Mouse (Mus musculus) frontal cortex, postnatal 25 days (tissue): ENCODE results near the gene Srsf9.
A peak's percentile ranks its signal among the peaks of the same experiment; 100 is the strongest.
"Not testable (repeated sequence)": the region's sequence is repeated elsewhere in the genome, so short reads cannot be mapped to it uniquely, and the experiment has no call there.

Experiments
- DNase-seq, 2 experiments: peaks; one replicate each; pipeline ENCODE4 v3.0.0; 2022; ENCODE audit warnings: low spot score in 2 of 2

Gene Srsf9

DNA sequence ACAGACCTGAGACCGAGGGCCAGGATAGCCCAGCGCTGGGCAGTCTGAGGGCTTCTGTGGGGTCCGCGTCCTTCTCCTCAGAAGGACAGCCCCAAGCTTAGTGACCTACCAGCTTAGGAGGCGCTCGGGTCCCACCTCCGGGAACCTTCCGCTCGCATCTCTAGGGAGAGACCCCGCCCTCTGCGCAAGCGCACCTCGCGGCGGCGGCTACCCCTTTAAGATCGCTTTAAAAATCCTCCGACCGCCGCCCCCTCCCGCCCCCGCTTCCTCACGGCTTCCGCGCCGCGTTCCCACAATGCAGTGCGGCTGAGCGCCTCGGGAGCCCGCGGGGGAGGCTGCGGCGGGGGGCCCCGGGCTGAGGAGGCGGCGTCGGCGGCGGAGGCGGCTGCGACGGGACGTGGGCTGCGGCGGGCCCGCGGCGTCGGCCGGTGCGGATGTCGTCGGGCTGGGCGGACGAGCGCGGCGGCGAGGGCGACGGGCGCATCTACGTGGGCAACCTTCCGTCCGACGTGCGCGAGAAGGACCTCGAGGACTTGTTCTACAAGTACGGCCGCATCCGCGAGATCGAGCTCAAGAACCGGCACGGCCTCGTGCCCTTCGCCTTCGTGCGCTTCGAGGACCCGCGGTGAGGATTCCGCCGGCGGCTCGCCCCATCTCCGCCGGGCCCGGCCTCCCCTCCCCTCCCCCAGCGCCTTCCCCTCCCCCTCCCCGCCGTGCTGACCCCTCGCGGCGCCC, at the start of gene Srsf9:
Srsf9 (plus strand) TSS at position 303 of the 735 bp plus-strand sequence.
- peak; percentile 86 to 90 for DNase-seq

DNA sequence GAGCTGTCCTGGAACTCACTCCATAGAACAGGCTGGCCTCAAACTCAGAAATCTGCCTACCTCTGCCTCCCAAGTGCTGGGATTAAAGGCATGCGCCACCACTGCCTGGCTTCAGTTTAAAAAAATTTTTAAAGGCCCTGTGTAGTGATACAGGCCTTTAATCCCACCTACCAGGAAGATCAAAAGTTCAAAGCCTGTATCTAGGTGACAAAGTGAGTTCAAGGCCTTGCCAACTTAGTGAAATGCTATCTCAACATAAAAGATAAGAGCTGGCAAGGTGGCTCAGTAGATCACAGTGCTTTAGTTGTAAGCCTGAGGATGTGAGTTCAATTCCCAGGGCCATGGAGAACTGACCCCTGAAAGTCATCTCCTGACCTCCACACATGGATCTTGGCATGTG, 48.9 kb upstream of the Srsf9 start:
- no peak for DNase-seq

DNA sequence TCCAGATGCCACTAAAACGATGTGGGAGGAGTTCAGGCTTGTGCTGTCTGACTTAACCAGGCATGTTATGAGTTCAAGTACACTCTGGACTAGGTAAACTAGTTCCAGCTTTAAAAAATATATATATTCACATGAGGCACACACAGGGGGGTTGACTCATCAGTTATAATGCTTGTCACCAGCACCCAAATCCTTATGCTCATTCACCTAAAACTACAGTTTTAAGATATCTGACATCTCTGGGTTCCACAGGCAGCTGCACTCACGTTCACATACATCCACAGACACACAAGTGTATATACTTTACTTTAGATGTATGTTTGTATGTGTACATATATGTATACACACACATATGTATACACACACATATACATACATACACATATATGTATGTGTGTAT, 48.2 kb upstream of the Srsf9 start:
- DNase-seq: no peak

DNA sequence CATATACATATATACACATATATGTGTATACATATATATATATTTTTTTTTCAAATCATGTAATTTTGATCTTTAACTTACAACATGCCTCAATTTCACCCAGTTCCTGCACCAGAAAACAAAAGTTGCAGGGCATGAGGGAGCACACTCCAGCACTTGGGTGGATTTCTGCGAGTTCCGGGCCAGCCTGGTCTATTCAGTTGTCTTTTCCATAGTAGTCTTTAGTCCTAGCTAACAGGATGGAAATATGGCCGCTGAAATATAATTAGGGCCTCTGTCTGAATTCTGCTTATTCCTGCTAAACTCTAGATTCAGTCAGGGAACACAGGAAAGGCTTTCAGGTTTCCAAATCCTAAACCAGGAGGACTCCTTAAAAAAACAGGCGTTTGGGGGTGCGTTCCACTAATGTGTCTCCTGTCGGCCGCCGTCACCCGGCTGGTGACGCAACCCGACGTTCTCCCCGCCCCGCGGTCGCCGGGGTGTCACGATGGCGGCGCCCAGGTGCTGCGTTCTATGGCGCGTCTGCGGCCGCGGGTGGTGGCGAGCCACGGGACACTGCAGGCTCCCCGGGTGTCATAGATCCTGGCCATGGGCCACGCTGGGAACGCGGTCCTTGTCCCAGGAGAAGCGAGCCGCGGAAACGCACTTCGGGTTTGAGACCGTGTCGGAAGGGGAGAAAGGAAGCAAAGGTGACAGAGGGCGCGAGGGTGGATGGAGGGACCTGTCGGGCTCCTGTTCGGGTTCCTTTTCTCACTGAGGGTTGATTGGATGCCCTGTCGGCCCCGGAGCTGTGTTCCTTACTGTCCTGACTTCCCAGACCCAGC, 47.5 kb upstream of the Srsf9 start, which contains the start of gene Coq5:
Coq5 (plus strand) TSS at position 441 of the 824 bp plus-strand sequence.
- DNase-seq: peak; percentile 75 to 79

DNA sequence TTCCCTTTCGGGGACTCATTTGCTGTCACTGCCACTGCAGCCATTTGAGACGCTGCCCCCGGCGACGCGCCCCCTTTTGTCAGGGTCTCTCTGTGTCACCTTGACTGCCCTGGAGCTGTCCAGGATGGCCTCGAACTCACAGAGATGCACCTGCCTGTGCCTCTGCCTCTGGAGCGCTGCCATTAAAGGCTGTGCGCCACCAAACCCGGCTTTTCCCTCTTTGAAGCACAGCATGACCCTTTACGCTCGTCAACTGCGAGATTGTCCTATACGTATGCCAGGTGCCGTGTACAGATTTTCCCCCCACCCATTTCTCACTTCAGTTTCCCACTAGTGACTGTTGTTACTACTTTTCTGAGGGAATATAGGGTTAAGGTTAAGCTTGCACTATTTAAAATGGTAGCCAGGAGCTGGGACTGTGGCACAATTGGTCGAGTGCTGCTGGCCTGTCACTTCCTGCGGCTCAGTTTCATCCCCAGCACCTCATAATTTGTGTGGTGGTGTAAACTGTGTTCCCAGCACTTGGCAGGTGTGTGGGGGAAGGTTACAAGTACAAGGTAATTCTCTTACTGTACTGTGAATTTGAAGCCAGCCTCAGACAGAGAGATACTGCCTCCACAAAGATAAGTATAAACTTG, 46.8 kb upstream of the Srsf9 start:
- no peak for DNase-seq

DNA sequence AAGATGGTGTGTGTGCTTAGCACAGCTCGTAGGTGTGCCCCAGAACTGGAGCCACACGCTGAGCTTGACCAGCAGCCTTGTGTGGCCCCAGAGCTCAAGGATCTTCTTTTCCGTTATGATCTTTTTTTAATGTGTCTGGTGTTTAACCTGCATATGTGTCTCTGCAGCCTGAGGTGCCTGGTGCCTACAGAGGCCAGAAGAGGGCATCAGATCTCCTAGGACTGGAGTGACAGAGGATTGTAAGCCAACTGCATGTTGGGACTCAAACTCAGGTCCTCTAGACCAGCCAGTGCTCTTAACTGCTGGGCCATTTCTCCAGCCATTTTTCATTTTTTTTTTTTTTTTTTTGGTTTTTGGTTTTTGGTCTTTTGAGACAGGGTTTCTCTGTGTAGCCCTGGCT, 42.2 kb upstream of the Srsf9 start:
- no peak for DNase-seq

DNA sequence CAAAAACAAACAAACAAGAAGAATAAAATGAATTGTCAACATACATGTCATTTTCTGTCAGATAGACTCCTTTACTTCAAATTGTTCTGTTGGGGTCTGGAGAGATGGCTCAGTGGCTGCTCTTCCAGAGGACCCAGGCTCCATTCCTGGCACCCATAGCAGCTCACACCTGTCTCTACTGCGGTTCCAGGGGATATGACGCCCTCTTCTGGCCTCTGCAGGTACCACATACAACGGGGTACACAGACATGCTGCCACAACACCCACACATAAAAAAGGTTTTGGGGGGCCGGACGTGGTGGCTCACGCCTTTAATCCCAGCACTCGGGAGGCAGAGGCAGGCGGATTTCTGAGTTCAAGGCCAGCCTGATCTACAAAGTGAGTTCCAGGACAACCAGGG, 32.8 kb upstream of the Srsf9 start:
- no peak for DNase-seq

DNA sequence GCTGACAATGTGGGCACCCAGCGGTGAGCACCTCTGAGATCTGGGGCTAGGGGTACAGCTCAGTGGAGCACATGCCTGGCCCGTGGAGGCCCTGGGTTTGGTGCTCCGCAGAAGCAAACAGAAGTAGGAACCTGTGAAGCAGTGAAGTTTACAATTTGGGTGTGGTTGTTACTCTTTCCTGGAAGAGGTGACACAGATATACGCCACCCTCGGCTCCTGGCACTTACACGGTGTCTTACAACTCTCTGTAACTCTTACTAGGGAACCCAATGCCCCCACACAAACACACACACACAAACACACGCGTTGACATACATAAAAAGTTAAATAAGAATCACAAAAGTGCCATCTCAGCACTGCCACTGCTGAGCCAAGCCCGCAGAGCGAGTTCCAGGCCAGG, 30.6 kb upstream of the Srsf9 start:
- DNase-seq: no peak

DNA sequence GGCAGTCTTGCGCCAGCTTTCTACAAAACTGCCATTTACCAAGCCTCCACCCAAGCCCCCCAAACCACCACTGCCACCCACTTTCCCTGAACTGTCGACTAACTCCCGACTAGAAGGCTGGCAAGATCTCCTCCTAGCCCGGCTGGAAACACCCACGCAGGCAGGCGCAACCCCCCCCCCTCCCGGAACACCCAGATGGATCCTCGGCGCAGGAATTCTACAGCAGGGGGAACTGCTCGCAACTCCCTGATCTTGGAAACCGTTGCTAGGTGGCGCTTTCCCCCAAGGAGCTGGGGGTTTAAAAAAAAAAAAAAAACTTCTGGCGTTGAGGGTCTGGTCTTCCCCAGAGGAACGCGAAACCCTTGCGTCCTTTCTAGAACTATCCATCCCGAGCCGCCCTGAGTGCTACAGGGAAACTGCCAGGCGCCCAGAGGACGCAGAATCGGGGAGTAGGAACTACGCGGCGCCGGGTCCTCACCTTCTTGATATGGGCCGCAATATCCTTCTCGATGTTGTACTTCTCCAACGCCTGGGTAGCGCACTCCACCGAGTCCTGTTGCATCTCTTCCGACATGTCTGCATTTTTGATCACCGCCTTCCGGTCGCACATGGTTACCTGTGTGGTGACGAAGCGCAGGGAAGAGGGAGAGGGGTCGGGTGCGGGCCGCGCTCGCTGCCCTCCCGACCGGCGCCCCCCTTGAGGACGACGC, 26.8 kb upstream of the Srsf9 start:
- DNase-seq: peak; percentile 32 to 43

DNA sequence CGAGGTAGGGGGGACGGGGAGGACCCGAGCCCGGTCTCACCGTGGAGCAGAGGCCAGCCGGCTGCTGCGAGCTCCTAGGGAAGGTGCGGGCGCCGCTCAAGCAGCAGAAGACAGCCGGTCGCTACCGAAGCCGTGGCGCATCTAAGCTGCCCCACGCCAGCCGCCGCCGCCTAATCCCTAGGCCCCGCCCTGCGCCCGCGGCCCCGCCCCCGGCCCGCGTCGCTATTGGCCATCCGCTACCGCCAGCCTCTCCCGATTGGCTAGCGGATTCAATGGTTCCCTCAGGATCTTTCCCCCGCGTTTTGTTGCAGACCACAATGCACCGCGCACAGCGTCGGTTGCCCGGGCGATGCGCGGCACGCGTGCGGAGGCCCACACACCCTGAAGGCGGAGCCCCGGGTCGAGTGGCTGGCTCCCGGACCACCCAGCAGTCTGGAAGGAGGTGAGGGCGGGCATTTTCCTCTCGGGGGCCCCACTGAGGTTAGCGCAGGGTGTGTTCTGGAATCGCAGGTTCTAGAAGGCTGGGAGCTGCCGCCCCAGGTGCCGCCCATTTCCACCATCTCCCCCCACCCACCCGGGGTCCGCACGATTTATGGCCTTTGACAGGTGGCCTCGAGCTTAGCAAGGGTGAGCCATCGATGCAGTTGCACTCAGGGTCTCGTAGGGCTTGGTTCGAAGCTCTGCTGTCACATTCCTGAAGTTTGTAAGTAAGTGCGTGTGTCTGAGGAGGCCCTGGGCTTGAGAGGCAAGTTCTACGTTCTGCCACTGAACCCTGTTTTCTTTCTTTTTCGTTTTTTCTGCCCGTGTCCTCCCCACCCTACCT, 26.0 kb upstream of the Srsf9 start, which contains the start of gene Dynll1:
Dynll1 (minus strand) TSS at position 208 of the 823 bp plus-strand sequence.
- DNase-seq: peak; percentile 100

DNA sequence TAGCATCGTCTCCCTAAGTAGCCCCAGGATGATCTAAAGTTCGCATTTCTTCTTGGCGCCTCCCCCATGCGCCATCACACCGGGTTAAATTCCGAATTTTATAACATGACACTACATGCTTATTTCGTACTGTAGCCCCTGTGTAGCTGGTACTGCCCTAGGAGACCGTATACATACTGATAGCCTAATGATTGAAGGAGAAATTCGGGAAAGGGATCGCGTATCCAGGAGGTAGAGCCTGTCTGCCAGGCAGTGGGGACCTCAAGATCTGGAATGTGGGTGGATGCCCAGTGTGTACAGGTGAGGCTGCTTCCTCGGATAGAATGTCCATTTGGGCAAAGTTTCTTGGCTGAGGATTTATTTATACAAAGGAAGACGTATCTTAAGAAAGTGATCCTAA, 25.4 kb upstream of the Srsf9 start:
- DNase-seq: no peak

DNA sequence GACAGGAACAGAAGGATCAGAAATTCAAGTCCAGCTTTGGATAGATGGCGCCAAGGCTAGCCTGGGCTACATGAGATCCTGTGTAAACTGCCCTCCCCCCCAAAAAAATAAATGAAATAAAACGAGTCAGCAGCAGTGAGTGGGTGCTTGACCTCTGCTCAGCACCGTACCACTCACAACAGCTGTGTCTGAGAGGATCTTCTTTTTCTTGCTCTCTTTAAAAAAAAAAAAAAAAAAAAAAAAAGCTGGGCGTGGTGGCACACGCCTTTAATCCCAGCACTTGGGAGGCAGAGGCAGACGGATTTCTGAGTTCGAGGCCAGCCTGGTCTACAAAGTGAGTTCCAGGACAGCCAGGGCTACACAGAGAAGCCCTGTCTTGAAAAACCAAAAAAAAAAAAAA, 24.8 kb upstream of the Srsf9 start:
- not testable (repeated sequence) for DNase-seq

DNA sequence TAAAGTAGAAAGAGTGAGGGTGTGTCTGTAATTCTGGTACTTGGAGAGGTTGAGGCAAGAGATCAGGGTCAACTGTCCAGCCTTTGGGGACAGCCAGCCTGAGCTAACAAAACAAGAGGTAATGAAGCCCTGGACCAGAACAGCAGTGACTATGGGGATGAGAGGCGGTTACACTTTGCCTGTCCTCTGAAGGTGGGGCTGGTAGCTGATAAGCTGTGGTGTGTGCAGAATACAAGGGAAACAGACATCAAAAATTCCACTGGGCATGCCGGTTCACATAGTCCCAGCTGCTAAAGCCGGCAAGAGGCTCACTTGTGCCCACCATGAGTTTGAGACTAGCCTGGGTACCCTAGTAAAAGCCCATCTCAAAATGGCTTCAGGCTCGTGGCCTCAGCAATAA, 14.6 kb upstream of the Srsf9 start:
- DNase-seq: no peak

DNA sequence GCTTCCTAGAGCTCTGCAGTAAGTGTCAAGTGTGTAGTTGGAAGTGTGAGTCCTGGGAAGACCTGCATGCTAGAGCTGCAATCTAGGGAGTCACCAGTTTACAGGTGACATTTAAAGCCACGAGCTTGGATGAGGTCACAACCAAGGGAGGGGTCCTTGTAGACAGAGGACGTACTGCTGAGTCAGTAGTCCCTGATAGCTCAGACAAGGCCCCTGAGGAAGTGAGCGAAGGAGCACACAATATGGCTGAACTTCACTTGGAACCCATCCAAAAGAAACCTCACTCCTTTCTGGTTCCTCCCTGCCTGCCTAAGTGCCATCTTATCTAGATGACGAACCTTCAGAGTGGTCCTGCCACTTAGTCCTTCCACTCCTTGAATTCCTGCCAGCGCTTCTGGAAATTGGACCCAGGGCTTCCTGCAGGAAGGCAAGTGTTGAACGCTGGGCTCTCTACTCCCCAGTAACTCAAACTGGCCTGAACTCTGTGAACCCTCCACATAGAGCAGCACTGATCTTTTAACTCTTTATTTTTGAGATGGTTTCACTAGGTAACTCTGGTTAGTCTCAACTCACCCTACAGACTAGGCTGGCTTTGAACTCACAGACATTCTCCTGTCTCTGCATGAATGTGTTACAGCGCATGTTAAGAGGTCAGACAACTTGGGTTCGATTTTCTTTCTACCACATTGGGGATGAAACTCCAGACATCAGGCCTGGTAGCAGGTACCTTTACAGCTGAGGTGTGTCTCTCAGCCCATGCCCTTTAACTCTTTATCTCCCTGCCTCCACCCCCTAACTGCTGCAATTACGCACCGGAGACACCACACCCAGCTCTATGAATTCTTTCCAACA, 13.9 kb upstream of the Srsf9 start:
- no peak for DNase-seq

DNA sequence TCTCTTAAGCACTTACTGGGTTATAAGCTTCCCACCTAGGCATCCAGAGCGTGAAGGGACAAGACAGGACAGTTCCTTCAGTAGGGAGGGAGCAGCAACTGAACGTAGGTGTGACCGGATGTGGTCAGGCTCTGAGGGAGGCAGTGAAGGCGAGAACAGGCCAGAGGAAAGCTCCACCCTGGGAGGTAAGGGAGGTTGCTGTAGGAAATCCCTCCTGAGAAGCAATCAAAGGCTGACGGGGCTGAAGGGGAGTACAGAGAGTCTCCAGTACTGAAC, 13.4 kb upstream of the Srsf9 start:
- DNase-seq: no peak

DNA sequence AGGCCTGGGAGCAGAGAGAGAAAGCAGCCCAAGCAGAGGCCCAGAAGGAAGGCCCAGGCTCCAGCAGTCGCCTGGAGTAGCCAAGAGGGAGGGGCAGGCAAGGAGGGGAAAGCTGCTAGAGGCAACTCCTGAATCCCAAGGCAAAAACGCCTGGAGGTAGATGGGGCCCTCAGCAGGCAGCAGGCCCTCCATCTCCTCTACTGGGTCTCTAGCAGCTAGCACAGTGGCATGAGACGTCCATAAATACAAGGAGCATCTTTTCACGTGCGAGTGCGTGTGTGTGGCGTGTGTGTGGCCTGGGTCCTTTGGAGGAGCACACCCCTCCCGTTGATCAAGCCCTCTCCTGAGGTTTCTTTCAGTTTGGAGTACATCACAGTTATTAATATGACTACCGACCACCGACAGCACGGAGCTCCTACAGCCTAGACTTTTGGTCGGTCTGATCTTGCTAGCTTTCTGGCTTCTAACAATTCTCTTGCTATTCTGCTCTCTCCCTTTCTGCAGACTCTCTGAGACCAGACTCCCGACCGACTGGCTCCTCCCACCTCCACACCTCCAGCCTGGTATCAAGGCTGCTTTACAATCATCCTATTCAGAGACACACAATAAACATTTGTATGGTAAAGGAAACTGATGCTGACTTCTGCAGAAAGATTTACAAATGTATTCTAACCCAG, 9.9 kb upstream of the Srsf9 start:
- no peak for DNase-seq

DNA sequence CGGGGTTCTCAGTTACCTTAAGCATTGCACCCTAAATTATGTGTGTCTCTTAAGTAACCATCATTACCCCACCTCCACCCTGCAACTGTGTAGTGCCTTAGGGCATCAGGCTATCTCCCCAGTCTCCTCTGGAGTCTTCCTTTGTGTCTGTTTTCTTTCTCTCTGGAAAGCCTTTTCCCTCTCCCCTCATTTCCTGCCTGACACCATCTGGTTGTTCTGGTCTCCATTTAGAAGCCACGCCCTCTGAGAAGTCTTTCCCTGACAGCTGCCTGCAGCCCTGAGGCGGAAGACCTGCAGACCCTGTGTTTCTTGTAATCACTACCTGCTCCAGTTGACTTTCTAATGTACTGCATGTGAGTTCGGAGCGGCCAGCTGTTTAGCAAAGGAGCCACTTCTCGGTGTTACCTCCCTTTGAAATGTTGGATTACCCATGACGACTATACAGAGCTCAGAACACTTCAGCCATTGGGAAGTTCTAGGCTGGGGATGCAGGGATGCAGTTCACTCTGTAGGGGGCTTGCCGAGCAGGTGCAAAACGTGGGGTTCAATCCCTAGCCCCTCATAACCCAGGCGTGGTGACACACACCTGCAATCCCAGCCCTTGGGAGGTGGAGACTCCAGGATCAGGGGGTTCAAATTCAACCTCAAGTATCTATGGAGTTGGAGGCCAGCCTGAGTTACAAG, 9.2 kb upstream of the Srsf9 start:
- no peak for DNase-seq

DNA sequence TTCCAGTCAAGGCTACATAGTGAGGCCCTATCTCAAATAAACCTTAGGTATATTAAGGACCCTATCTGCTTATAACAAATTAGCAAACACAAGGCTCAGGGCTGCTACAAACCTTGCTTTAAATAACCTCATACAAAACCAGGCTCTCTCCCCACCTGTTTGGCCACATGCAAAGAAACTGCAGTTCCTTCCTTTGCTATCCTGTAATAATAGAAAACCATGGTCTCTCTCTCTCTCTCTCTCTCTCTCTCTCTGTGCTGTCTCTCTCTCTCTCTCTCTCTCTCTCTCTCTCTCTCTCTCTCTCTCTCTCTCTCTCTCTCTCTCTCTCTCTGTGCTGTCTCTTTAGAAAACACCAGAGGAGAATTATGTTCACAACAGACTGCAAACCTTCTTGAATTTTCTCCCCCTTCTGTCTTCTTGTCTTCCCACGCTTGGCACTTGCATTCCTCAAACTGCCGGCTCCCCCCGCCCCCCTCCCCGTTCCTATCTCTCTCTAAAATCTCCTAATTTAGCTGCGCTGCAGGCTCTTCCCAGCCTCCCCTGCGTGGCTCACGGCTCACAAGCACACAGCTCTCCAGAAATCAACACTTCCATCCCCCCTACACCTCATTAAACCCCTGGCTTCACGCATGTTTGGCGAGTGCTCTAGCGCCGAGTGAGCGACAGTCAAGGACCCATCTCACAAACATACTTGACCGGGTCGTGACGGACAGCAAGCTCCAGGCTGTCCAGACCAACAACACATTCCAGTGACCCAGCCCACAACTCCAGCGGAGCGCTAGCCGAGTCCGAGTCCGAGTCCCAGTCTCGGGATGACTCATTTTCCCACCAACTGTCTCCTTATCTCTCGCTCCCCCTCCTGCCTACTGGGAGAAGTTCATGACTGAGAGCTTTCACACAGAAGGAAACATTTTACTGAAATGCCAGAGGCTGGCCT, 7.7 kb upstream of the Srsf9 start:
- DNase-seq: peak; percentile 62 to 70
